Mouse (Mus musculus) neutrophil, adult 5-6 weeks (primary cell): Measurements from ENCODE around the gene Ak5. TPM values are rescaled to one million over a fixed set of nuclear protein-coding genes. Genes with fewer than 3 reads are reported as not detected.
"Not testable (repeated sequence)": the region's sequence is repeated elsewhere in the genome, so short reads cannot be mapped to it uniquely, and the experiment has no call there.

Experiments used
- ATAC-seq: fragments of 151-379, 151-347 bp; 2 replicates; pipeline ENCODE4 v1.8.0; 2017; ENCODE audit warnings: mild to moderate bottlenecking, moderate TSS enrichment; ENCODE audit not compliant: insufficient number of reproducible peaks, poor library complexity, low FRiP score, severe bottlenecking; ENCODE audit errors: extremely low read depth
- total RNA-seq: library from RNA; stranded (forward); fragments of 200-1000 nt; gene quantifications from 2 replicates; pipeline ENCODE4 v1.2.3, GENCODE M21; 2017

Ak5 gene
- total RNA-seq, 1 experiment from 2014 or later, result 2.7 TPM

- ATAC-seq, result no peak
Observed at GRCm38 (mm10) chr3:152465338-152465737, 202.8 kb downstream of the Ak5 start.

GRCm38 (mm10) chr3:152464462-152464861 lies 203.7 kb downstream of the Ak5 start:
- ATAC-seq, result no peak

- no peak for ATAC-seq
Observed at GRCm38 (mm10) chr3:152462900-152463299, 205.3 kb downstream of the Ak5 start.

- ATAC-seq, result no peak
Observed at GRCm38 (mm10) chr3:152462038-152462547, 206.1 kb downstream of the Ak5 start.

GRCm38 (mm10) chr3:152460802-152461201 lies 207.4 kb downstream of the Ak5 start:
- ATAC-seq, result no peak

GRCm38 (mm10) chr3:152458875-152459274 lies 209.3 kb downstream of the Ak5 start:
- not testable (repeated sequence) for ATAC-seq

GRCm38 (mm10) chr3:152457308-152458035 lies 210.7 kb downstream of the Ak5 start:
- no peak for ATAC-seq

GRCm38 (mm10) chr3:152453163-152453562 lies 215.0 kb downstream of the Ak5 start:
- no peak for ATAC-seq

GRCm38 (mm10) chr3:152446966-152447365 lies 221.2 kb downstream of the Ak5 start:
- ATAC-seq, result no peak

- no peak for ATAC-seq
Observed at GRCm38 (mm10) chr3:152444114-152444513, 224.0 kb downstream of the Ak5 start.

GRCm38 (mm10) chr3:152442795-152443194 lies 225.4 kb downstream of the Ak5 start:
- no peak for ATAC-seq

- no peak for ATAC-seq
Observed at GRCm38 (mm10) chr3:152438068-152438467, 230.1 kb downstream of the Ak5 start.

GRCm38 (mm10) chr3:152435590-152435989 lies 232.6 kb downstream of the Ak5 start:
- ATAC-seq, result no peak

- no peak for ATAC-seq
Observed at GRCm38 (mm10) chr3:152432677-152433076, 235.5 kb downstream of the Ak5 start.

GRCm38 (mm10) chr3:152428925-152429324 lies 239.2 kb downstream of the Ak5 start:
- ATAC-seq, result no peak

Other genes with a start within 250 kb of the Ak5 start
- 21.7 and 23.5 TPM in 2 replicates for gene Pigk, start 45.7 kb upstream of the Ak5 start, total RNA-seq